Mouse (Mus musculus) thymus, postnatal 0 days (tissue): ENCODE results near the gene Zc3h18. TPM values are rescaled to one million over a fixed set of nuclear protein-coding genes. Genes with fewer than 3 reads are reported as not detected.

Experiments used
- DNase-seq: peaks from one replicate; pipeline ENCODE4 v3.0.0-alpha.2; 2015; ENCODE audit warnings: low spot score
- polyA plus RNA-seq: library from polyadenylated mRNA; unstranded; fragments of >200 nt; fragmentation: Nextera tagmentation; extraction: Ambion mirVana; gene quantifications from 2 replicates; pipeline ENCODE4 v1.2.1, GENCODE M21; 2015

The Zc3h18 gene
- polyA plus RNA-seq, 1 experiment from 2014 or later, result 41.7 TPM

- no peak for DNase-seq
Measured at GRCm38 (mm10) chr8:122393717-122394116, 17.3 kb downstream of the Zc3h18 start.

DNA sequence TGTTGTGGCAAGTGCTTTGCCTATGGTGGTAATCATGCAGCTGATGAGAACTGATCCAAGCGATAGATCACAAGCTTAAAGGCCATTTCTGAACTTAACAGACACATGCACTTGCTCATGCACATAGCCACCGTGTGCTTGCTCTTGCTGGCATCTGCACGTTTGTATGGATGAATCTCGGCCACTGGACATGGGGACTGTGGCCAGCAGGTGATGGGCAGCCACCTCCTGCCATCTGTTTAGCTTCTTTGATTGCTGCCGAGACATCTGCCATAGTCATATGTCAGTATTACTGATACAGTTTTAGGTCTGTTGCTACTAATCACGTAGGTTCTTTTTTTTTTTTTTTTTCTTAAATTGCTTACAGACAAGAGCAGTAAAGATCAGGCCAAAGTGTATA lies 18.9 kb downstream of the Zc3h18 start:
- no peak for DNase-seq

GRCm38 (mm10) chr8:122398186-122398585 lies 21.8 kb downstream of the Zc3h18 start:
- DNase-seq, result no peak

- no peak for DNase-seq
Measured at GRCm38 (mm10) chr8:122405146-122405805, 28.9 kb downstream of the Zc3h18 start.

- DNase-seq, result no peak
Measured at GRCm38 (mm10) chr8:122407678-122408077, 31.3 kb downstream of the Zc3h18 start.

GRCm38 (mm10) chr8:122414311-122414710 lies 37.9 kb downstream of the Zc3h18 start:
- DNase-seq, result no peak

DNA sequence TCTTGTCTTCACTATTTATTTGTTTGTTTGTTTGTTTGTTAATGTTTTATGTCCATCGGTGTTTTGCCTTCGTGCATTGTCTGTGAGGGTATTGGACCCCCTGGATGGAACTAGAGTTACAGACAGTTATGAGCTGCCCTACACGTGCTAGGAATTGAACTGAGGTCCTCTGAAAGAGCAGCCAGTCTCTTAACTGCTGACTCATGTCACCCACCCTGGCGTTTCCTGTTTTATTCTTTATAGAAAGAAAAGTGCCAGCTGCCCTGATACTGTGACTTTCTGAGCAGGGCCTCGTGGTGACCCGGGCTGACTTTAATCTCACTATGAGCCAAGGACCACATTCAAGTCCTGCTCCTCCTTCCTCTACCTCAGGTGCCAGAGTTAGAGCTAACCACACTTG lies 39.1 kb downstream of the Zc3h18 start:
- no peak for DNase-seq

DNA sequence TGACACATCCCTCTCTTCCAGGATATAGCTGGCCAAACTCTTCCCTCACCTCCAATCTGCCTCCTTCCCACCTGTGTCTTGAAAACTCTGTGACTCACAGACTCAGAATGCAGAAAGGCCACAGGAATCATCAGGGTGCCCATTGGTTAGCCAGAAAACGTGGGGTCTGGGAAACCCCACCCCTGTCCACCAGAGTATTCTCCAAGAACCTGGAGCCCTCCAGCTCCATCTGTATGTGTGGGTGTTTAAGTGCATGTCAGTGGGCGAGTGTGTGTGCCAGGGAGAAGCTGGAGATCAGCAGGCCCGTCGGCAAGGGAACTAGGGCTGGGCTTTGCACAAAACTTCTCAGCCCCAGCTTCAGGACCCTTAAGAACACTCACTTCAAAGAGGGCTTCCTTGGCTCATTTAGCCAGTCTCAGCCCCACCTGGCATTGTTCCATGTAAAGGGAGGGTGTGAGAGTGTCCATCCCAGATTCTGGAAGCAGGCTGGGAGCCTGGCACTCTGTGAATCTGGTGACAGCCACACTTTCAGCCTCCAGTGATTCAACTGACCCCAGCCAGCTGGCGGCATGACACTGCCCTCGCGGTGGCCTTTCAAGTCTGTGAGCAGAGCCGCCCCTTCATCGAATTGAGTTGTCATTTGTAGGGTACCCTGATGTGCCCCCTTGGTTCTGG lies 43.6 kb downstream of the Zc3h18 start:
- no peak for DNase-seq

DNA sequence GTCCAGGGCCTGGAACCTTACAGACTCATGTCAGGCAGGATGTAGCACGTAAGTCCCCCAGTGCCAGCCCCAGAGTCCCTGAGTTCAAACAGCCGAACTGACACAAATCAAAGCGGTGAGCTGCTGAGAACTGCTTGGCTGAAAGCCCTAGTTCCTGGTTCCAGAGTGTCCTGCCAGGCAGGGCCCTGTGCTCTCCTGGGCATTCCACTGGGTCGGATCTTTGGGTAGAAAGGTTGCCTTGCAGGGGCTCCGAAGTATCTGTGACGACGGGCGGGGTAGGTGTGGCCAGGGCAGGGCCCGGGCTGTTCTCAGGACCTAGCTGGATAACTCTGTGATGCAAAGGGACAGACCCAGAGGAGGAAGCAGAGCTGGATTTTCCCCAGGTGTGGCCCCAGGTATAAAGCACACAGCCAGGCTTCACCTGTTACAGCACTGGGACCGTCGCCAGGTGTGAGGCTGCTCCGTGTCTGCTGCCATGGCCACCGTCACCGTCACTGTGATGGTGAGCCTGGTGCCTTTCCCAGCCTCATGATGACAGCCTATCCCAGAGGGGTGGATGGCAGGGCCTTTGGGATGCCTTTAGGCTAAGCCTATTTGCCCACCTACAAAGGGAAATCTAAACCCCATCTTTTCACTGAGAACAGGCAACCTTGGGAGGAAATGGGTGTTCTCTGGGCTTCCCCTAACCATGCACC lies 45.1 kb downstream of the Zc3h18 start, which contains the start of gene Il17c:
Il17c (plus strand) TSS at position 645 of the 695 bp plus-strand sequence.
- no peak for DNase-seq

- no peak for DNase-seq
Measured at GRCm38 (mm10) chr8:122423217-122423616, 46.8 kb downstream of the Zc3h18 start.

- no peak for DNase-seq
Measured at GRCm38 (mm10) chr8:122423659-122424058, 47.2 kb downstream of the Zc3h18 start.

DNA sequence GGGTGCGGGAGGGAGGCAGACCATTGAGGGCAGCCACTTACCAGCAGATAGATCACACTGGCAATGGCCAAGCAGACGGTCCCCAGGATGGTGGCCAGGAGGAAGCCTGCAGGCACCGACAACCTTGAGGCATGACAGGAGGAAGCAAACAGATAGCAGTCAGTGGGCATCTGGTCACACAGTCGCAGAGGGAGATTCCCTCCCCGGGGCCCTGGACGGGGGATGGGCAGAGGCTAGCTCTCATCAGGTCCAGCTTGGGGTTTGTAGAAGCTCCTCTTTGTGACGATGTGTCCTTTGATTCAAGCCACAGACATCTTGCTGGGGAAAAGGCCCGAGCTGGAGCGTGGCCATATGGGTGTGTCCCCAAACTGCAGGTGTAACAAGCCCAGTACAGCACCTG lies 49.7 kb downstream of the Zc3h18 start:
- no peak for DNase-seq

- DNase-seq, result no peak
Measured at GRCm38 (mm10) chr8:122427607-122428006, 51.2 kb downstream of the Zc3h18 start.

DNA sequence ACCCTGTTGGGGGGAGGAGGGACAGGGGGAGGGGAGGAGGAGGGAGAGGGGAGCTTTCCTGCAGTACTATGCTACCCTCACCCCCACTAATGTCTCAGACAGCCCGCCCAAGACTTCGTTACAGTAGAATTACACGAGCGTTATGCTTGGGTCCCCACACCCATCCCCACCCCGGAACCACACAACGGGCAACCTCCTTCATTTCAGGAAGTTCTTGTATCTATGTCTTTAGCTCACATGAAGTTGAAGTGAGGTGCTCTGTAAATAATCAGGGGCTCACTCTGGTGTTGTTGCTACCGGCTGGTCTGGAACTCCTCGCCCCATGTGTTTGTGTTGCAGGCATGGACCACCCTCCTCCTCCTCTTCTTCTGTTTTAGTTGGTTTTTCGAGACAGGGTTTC lies 51.8 kb downstream of the Zc3h18 start:
- DNase-seq, result no peak

DNA sequence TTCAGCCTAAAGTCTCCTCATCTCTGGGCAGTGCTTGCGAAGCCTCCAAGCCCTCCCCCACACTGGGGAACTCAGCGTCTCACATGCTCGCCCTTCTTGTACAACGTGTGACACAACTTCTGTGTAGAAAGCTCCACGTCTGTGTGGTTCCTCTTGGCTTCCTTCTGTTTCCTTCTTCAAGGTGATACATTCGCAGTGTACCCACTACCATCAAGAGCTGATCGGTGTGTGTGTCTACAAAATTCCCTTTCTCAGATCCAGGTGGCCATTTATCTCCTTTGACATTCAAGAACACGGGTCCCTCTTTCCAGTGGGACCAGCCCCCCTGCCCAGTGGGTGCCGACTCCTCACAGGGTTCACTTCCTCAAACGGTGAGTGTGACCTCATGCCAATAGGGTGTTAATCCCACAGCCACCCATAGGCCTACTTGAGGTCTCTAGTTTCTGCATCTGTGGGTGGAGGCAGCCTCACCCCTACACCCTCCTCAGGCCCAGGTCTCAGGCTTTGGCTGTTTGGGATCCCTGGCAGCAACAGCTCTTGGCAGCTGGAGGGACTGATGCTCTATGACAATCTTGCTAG lies 53.7 kb downstream of the Zc3h18 start:
- no peak for DNase-seq

GRCm38 (mm10) chr8:122430646-122431045 lies 54.2 kb downstream of the Zc3h18 start:
- no peak for DNase-seq

GRCm38 (mm10) chr8:122431694-122432442 lies 55.5 kb downstream of the Zc3h18 start:
- DNase-seq, result no peak

- DNase-seq, result peak; percentile 82
Measured at GRCm38 (mm10) chr8:122432443-122433268, 56.2 kb downstream of the Zc3h18 start, which contains the start of gene Cyba. Gene Cyba, minus strand, starts transcription at chr8:122432930.

GRCm38 (mm10) chr8:122433269-122433905 lies 57.0 kb downstream of the Zc3h18 start:
- no peak for DNase-seq

GRCm38 (mm10) chr8:122435375-122435774 lies 59.0 kb downstream of the Zc3h18 start:
- no peak for DNase-seq
